Mouse (Mus musculus) heart, embryonic 13.5 days (tissue): Measurements from ENCODE around the gene Gm49394. TPM values are rescaled to one million over a fixed set of nuclear protein-coding genes. Genes with fewer than 3 reads are reported as not detected.

Experiments
- ATAC-seq: fragments of 200-750 bp; cut with Nextera tagmentation; 2 replicates; pipeline ENCODE4 v1.8.0; 2017; ENCODE audit warnings: moderate TSS enrichment; ENCODE audit not compliant: insufficient number of reproducible peaks, low FRiP score, low TSS enrichment; ENCODE audit errors: extremely low read depth
- H3K27ac ChIP-seq: fragments of 300-500 bp; sonication (generic); replicated peaks from 2 replicates; pipeline ENCODE4 v1.5.1; 2015; ENCODE audit warnings: moderate library complexity, mild to moderate bottlenecking, inconsistent platforms
- H3K27me3 ChIP-seq: fragments of 300-500 bp; sonication (generic); replicated peaks from 2 replicates; pipeline ENCODE4 v1.6.1; 2015; ENCODE audit warnings: mild to moderate bottlenecking, inconsistent platforms
- H3K36me3 ChIP-seq: fragments of 300-500 bp; sonication (generic); 2 replicates; pipeline ENCODE4 v1.6.1; 2015; ENCODE audit warnings: mild to moderate bottlenecking, inconsistent platforms
- H3K4me1 ChIP-seq: fragments of 300-500 bp; sonication (generic); 2 replicates; pipeline ENCODE4 v1.6.1; 2015; ENCODE audit warnings: inconsistent platforms
- H3K4me2 ChIP-seq: fragments of 300-500 bp; sonication (generic); 2 replicates; pipeline ENCODE4 v1.6.1; 2015; ENCODE audit warnings: inconsistent platforms, mild to moderate bottlenecking, moderate library complexity
- H3K4me3 ChIP-seq: fragments of 300-500 bp; sonication (generic); 2 replicates; pipeline ENCODE4 v1.5.1; 2015; ENCODE audit warnings: moderate library complexity, mild to moderate bottlenecking, inconsistent platforms
- H3K9ac ChIP-seq: fragments of 300-500 bp; sonication (generic); 2 replicates; pipeline ENCODE4 v1.6.1; 2015; ENCODE audit warnings: inconsistent platforms, mild to moderate bottlenecking, moderate library complexity
- H3K9me3 ChIP-seq: fragments of 300-500 bp; sonication (generic); 2 replicates; pipeline ENCODE4 v1.6.1; 2016; ENCODE audit warnings: inconsistent platforms
- WGBS: fragments of 180-500 bp; shearing (Covaris S2); methylation state at CpG from one replicate; pipeline ENCODE4 v1.1.7; 2015; ENCODE audit warnings: mixed read lengths; 5-methylcytosine and 5-hydroxymethylcytosine counted together
- polyA plus RNA-seq: library from polyadenylated mRNA; unstranded; fragments of >200 nt; fragmentation: Nextera tagmentation; extraction: Ambion mirVana; gene quantifications from 2 replicates; pipeline ENCODE4 v1.2.1, GENCODE M21; 2015

Gene Gm49394
- polyA plus RNA-seq, 1 experiment from 2014 or later, result 0.04 TPM

GRCm38 (mm10) chr7:142666659-142667058 lies 3.1 kb downstream of the Gm49394 start, which contains the start of gene Igf2:
TSS of gene Igf2 (minus strand) at chr7:142666816.
- Histone ChIP-seq H3K9me3 (peaks cover 34% of the 10 kb centered on the region), H3K4me3 (peak within 1 kb of the TSS; percentile 25), H3K4me2 (peak within 1 kb of the TSS; percentile 78), H3K36me3 (peaks cover 54% of the 10 kb centered on the region), H3K4me1 (peaks cover 21% of the 10 kb centered on the region; the same call in 1 of the 2 replicates), H3K9ac (peak within 1 kb of the TSS; percentile 98), H3K27me3 (peaks cover 48% of the 10 kb centered on the region), H3K27ac (peak within 1 kb of the TSS; percentile 39)
- 70% methylated on average over 2 of the region's 2 CpGs for WGBS
- no peak for ATAC-seq

GRCm38 (mm10) chr7:142666109-142666508 lies 3.6 kb downstream of the Gm49394 start:
- H3K9ac ChIP-seq, result peak overlapping the region; percentile 98; the same call in 1 of the 2 replicates
- H3K27ac ChIP-seq, result peak overlapping the region; percentile 39; the same call in 1 of the 2 replicates
- ATAC-seq, result no peak
- H3K36me3 ChIP-seq, result peaks cover 52% of the 10 kb centered on the region
- H3K27me3 ChIP-seq, result peaks cover 53% of the 10 kb centered on the region
- 68% methylated on average over 4 of the region's 4 CpGs for WGBS
- H3K4me1 ChIP-seq, result peaks cover 21% of the 10 kb centered on the region; the same call in 1 of the 2 replicates
- peaks cover 28% of the 10 kb centered on the region for H3K9me3 ChIP-seq
- H3K4me2 ChIP-seq, result peak overlapping the region; percentile 78
- 0 out of 2 replicates have a peak overlapping the region, but pooled peaks have one; percentile 25 for H3K4me3 ChIP-seq

DNA sequence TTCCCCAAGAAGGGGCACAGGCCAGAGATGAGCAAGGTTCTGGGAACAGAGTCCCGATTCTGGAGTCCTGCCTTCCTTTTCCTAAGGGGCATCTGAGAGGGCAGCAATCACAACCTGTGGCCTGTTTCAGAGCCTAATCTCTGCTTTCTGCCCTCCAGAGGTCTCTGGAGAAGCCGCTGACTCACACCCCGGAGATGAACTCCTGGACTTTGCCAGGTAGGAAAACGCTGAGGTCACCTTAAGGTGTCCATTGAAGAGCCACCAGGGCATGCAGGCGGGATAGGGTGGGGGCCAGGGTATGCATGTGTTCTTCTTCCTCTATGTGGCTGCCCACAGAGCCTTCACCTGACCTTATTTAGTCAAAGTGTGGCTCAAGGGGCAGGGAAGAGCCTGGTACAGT lies 4.4 kb downstream of the Gm49394 start:
- 39% methylated on average over 5 of the region's 5 CpGs for WGBS
- no peak for ATAC-seq
- peaks cover 22% of the 10 kb centered on the region for H3K9me3 ChIP-seq
- H3K27ac ChIP-seq, result peak overlapping the region; percentile 39
- peak overlapping the region; percentile 25 for H3K4me3 ChIP-seq
- peak overlapping the region; percentile 98 for H3K9ac ChIP-seq
- peaks cover 48% of the 10 kb centered on the region for H3K36me3 ChIP-seq
- H3K4me2 ChIP-seq, result peak overlapping the region; percentile 78
- H3K4me1 ChIP-seq, result peaks cover 22% of the 10 kb centered on the region; the same call in 1 of the 2 replicates
- H3K27me3 ChIP-seq, result peaks cover 61% of the 10 kb centered on the region

- peak overlapping the region; percentile 98 for H3K9ac ChIP-seq
- H3K4me3 ChIP-seq, result peak overlapping the region; percentile 80
- peaks cover 31% of the 10 kb centered on the region; the same call in 1 of the 2 replicates for H3K4me1 ChIP-seq
- 4% methylated on average over 9 of the region's 9 CpGs for WGBS
- peaks cover 69% of the 10 kb centered on the region for H3K27me3 ChIP-seq
- peaks cover 43% of the 10 kb centered on the region for H3K36me3 ChIP-seq
- H3K4me2 ChIP-seq, result peak overlapping the region; percentile 78
- H3K9me3 ChIP-seq, result peaks cover 14% of the 10 kb centered on the region
- no peak; the same call in 1 of the 2 replicates for ATAC-seq
- H3K27ac ChIP-seq, result peak overlapping the region; percentile 99
These were observed 5.2 kb downstream of the Gm49394 start for GRCm38 (mm10) chr7:142664465-142665029.

- Histone ChIP-seq H3K4me1 (peaks cover 33% of the 10 kb centered on the region; the same call in 1 of the 2 replicates), H3K27me3 (peaks cover 75% of the 10 kb centered on the region), H3K4me3 (peak overlapping the region; percentile 80), H3K36me3 (peaks cover 37% of the 10 kb centered on the region), H3K9me3 (peaks cover 8% of the 10 kb centered on the region), H3K4me2 (peak overlapping the region; percentile 78), H3K9ac (peak overlapping the region; percentile 98), H3K27ac (peak overlapping the region; percentile 99)
- no peak for ATAC-seq
- 1% methylated on average over 53 of the region's 53 CpGs for WGBS
These were observed 5.8 kb downstream of the Gm49394 start for GRCm38 (mm10) chr7:142663931-142664421.

DNA sequence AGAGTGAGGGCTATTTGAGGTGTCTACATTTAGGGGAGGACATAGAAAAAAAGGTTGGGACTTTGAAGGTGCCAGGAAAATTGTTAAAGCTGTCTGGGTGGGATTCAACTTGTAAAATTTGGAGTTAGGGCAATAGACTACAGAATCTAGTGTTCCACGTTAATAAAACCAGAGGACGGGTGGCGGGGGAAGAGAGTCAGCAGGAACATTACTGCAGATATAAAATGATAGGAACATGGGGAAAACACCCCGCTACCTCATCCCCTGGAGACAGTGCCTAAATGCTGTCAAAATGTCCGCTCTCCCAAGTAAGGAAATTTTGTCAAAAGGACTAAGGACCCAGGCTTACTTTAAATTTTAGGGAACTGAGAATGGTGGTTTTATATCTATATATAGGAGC lies 6.6 kb downstream of the Gm49394 start:
- Histone ChIP-seq H3K27me3 (peaks cover 81% of the 10 kb centered on the region), H3K27ac (peak overlapping the region; percentile 99), H3K36me3 (peaks cover 29% of the 10 kb centered on the region), H3K4me2 (peak overlapping the region; percentile 78), H3K9ac (peak overlapping the region; percentile 98), H3K4me1 (peaks cover 33% of the 10 kb centered on the region; the same call in 1 of the 2 replicates), H3K4me3 (peak overlapping the region; percentile 80), H3K9me3 (0 out of 2 replicates have a peak, but pooled peaks cover 1% of the 10 kb centered on the region)
- 16% methylated on average over 5 of the region's 5 CpGs for WGBS
- ATAC-seq, result no peak

DNA sequence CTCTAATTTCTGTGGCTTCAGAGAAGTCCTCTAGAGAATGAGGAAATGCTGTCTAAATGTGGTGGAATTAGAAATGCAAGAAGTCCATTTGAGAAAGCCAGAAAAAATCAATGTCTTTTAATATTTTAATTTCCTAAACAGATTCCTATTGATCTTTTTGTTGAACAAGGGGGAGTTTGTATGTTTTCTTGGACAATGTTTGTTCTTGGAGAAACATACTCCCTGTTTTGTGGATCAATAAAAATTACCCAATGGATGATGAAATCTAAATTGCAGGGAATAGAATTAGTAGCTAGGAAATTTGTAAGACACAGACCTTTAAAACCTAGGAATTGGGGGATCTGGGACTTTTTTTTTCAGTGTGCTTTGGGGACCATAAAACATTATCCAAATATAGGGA lies 7.9 kb downstream of the Gm49394 start:
- Histone ChIP-seq H3K27ac (peak overlapping the region; percentile 99), H3K4me1 (peaks cover 33% of the 10 kb centered on the region; the same call in 1 of the 2 replicates), H3K9ac (peak overlapping the region; percentile 98), H3K27me3 (peaks cover 94% of the 10 kb centered on the region), H3K36me3 (peaks cover 20% of the 10 kb centered on the region), H3K4me3 (peak overlapping the region; percentile 80), H3K4me2 (peak overlapping the region; percentile 78), H3K9me3 (no peaks in the 10 kb centered on the region)
- no peak for ATAC-seq

DNA sequence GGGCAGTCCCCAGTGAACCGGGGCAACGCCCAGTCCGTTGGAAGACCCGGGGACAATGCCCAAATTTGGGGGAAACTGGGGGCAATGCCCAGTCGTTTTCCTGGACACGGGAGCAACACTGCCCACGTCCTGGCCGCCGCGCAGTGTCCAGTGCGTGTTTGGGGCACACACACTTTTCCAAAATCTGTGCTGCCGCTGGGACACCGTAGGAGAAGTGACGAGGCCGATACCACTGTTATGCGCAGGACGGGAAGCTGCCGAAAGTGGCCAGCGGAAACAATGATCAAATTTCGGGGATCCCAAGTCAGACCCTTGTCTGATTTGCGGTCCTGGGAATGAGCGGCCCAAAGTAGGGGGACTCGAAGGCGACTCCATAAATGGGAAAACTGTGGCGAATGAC lies 8.7 kb downstream of the Gm49394 start:
- peaks cover 17% of the 10 kb centered on the region for H3K36me3 ChIP-seq
- peaks cover 33% of the 10 kb centered on the region; the same call in 1 of the 2 replicates for H3K4me1 ChIP-seq
- peaks cover 94% of the 10 kb centered on the region for H3K27me3 ChIP-seq
- peak overlapping the region; percentile 80 for H3K4me3 ChIP-seq
- ATAC-seq, result no peak
- H3K4me2 ChIP-seq, result peak overlapping the region; percentile 78
- peak overlapping the region; percentile 99 for H3K27ac ChIP-seq
- peak overlapping the region; percentile 98 for H3K9ac ChIP-seq
- no peaks in the 10 kb centered on the region for H3K9me3 ChIP-seq
- WGBS, result under 1% methylated on average over 25 of the region's 25 CpGs

DNA sequence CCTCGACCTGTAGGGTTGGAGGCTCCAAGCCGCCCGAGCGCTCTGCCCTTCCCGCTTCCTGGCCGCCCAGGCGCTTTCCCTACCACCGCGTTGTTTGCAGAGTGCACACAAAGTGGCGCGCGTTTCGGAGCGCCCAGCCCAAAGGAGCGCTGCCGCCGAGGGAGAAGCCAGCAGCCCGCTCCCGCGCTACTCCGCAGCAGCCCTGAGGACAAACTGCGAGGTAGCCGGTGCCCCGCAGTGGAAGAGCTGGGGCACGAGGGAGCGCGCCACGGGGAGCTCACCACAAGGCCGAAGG lies 9.1 kb downstream of the Gm49394 start:
- Histone ChIP-seq H3K4me2 (peak overlapping the region; percentile 78), H3K36me3 (peaks cover 14% of the 10 kb centered on the region), H3K27ac (peak overlapping the region; percentile 99), H3K9ac (peak overlapping the region; percentile 98), H3K4me3 (peak overlapping the region; percentile 80), H3K9me3 (no peaks in the 10 kb centered on the region), H3K4me1 (peaks cover 30% of the 10 kb centered on the region; the same call in 1 of the 2 replicates), H3K27me3 (peaks cover 94% of the 10 kb centered on the region)
- no peak for ATAC-seq
- WGBS, result under 1% methylated on average over 29 of the region's 29 CpGs

GRCm38 (mm10) chr7:142659767-142660650 lies 9.7 kb downstream of the Gm49394 start:
- Histone ChIP-seq H3K9ac (peak overlapping the region; percentile 98), H3K27ac (peak overlapping the region; percentile 99), H3K4me2 (peak overlapping the region; percentile 78), H3K36me3 (peaks cover 16% of the 10 kb centered on the region), H3K4me3 (peak overlapping the region; percentile 80), H3K4me1 (peaks cover 30% of the 10 kb centered on the region), H3K9me3 (no peaks in the 10 kb centered on the region), H3K27me3 (peaks cover 94% of the 10 kb centered on the region)
- ATAC-seq, result no peak
- under 1% methylated on average over 43 of the region's 43 CpGs for WGBS

DNA sequence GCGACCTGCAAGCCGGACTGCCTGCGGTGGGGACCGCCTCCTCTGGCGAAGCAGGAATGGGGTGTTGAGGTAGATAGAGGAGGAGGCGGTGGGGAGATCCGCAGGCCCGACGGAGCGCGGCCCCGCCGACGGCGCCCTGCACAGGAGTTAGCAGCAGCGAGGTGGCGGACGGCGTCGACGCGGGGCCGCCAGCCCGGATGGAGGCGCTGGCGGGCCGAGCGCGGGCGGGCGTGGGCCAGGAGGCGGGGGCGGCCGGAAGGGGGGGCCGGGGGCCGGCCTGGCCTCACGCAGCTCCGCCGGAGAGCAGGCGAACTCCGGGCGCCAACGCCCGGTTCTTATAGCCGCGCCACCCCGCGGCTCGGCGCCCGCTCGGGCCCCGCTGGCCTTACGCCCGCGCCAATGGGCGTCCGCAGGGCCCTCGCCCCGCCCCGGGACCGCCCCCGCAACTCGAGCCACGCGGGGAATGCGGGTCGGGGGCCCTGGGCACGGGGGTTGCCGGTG lies 10.5 kb downstream of the Gm49394 start:
- H3K36me3 ChIP-seq, result peaks cover 24% of the 10 kb centered on the region
- peaks cover 28% of the 10 kb centered on the region for H3K4me1 ChIP-seq
- peak overlapping the region; percentile 99 for H3K27ac ChIP-seq
- no peaks in the 10 kb centered on the region for H3K9me3 ChIP-seq
- peak overlapping the region; percentile 78 for H3K4me2 ChIP-seq
- peak overlapping the region; percentile 80 for H3K4me3 ChIP-seq
- WGBS, result under 1% methylated on average over 31 of the region's 70 CpGs
- peak; percentile 66 for ATAC-seq
- peaks cover 94% of the 10 kb centered on the region for H3K27me3 ChIP-seq
- peak overlapping the region; percentile 98 for H3K9ac ChIP-seq
